Mouse (Mus musculus): Measurements from ENCODE around the gene Tceal8.

DNA sequence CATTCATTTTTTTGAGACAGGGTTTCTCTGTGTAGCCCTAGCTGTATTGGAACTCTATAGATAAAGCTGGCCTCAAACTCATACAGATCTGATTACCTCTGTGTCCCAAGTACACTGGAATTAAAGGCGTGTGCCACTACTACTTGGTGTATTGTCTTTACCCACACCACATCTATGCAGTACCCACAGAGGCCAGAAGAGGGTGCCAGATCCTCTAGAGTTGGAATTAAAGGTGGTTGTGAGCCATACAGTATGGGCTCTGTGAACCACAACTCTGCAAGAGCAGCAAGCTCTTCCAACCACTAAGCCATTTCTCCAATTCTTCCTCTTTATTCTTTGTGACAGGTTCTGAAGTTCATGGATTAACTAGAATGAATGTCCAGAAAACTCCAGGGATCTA lies 24.7 kb upstream of the Tceal8 start:
- TF ChIP-seq SRF (IDR thresholded peaks at IDR 0.05; ENCODE audit: control insufficient read depth, insufficient read length, low read depth) = no peak
- TF ChIP-seq POLR2A (IDR thresholded peaks at IDR 0.05; ENCODE audit: insufficient read length, low read depth) = no peak
